Mouse (Mus musculus) activated CD4-positive, CD25-positive, alpha-beta regulatory T cell, adult 9 weeks (primary cell): ENCODE measurements around the gene Dclk2. TPM values are rescaled to one million over a fixed set of nuclear protein-coding genes. Genes with fewer than 3 reads are reported as not detected.

Source experiments
- polyA plus RNA-seq: library from polyadenylated mRNA; unstranded; fragments of 100-300 nt; shearing (Covaris generic); gene quantifications from one replicate; pipeline ENCODE4 v1.2.1, GENCODE M21; 2017

Dclk2 gene
- 4.9 TPM for polyA plus RNA-seq

DNA sequence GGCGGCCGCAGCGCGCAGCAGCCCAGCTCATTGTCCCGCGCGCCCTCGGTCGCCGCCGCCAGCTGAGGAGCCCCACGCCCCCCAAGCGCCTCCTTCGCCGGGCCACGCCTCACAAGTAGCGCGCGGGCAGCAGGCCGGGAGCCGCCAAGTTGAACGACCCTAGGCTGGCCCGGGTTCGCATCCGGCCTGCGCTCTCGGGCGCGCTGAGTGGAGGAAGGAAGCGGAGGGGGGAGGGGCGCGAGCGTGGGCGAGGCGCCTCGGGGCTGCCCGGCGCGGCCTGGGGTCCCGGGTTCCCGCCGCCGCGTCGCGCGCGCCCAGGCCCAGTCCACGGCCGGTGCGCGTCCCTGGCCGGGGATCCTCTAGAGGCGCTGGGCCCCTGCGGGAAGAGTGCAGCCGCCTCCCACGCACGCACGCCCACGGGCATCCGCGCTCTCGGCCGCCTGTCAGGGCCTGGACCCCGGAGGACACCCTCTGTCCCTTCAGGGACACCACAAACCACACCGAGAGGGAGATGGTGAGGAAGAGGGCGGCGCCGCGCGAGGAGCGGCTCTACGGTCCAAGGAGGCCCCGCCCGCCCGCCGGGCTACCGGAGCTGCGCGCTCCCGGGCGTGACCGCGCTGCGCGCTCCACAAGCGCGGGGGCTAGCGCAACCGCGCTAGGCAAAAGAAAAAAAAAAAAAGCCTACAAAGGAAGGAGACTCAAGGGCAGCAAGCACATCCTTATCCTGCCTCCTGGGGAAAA is at the start of gene Dclk2:
Gene Dclk2, minus strand, starts transcription at position 510 of the 741 bp plus-strand sequence.

Other genes with a start within 250 kb of the Dclk2 start
- 132 TPM for gene Cd1d1, start 78.6 kb upstream of the Dclk2 start, polyA plus RNA-seq